Mouse (Mus musculus): ENCODE results near the gene Cryl1. TPM values are rescaled to one million over a fixed set of nuclear protein-coding genes. Genes with fewer than 3 reads are reported as not detected.

Gene Cryl1
- total RNA-seq (2023): 9.5 and 12.7 TPM in 2 replicates

DNA sequence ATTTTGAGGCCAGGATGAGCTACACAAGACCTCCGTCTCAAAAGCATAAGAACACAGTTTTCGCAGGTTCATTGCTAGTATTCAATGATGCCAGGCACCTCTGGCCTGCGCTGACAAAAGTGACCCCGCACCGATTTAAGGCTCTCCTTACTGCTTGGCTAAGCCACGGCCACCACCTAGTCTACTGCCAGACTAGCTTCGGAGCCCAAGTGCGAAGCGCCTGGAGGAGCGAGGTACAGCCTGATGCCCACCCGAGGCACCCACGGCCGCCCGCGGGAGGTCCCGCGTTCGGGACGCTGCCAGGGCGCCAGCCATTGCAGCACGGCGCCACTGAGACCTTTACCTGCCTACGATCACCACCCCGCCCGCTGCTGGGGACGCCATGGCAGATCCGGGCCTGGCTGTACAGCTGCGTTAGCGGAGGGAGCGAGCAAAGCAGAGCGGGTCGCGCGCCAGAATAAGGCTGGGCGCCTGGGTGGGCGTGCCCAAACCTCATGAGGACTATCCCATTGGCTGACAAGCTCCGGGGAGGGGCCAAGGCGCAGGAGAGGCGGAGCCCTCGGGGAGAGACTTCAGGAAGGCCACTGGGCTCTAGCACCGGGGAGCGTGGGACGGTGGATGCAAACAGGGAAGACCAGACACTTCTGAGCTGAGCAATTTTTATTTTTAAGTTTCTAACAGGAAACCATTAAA, at the start of gene Cryl1:
Cryl1 (minus strand) TSS at position 465 of the 693 bp plus-strand sequence.

DNA sequence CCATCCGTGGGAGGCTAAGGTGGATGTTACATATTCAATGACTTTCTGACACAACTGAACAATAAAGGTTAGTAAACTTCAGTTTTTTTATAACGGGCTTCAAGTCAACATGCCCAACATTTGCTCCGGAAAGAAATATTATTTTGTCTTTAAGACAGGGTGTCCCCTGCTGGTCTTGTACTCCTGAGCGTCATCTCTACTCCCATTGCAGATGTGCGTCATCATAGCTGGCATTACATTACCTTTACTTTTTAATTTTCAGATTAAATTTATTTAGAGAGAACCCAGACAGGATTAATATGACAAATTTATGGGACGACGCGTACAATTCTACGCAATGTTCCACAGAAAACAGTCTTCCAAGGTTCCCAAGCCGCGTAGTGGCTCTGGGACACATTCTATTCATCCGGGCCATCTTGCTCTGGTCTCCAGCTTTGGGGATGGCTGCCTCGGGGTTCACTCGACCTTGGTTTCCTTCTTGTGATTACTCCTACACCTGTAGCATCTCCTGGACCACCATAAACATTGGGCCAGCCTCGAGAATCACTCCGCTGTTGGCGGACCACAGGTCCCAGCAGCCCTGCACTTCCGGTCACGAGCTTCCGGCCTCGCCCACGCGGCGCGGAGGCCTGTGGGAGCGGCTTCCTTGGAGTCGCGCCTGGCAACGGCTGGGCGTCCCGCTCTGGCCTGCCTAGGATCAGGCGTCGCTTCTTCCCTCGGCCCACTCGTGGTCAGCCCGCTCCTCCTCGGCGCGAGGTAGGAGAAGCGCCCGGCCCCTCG, 25.3 kb upstream of the Cryl1 start, which contains the start of gene Ift88:
Ift88 (plus strand) TSS at position 631 of the 780 bp plus-strand sequence.

Other genes with a start within 250 kb of the Cryl1 start
- 1.3 and 1.5 TPM in 2 replicates for gene Ift88, start 25.5 kb upstream of the Cryl1 start, total RNA-seq (2023)
- not detected in 2 replicates for gene Il17d, start 126.2 kb upstream of the Cryl1 start, total RNA-seq (2023)
- 5.6 and 5.9 TPM in 2 replicates for gene Eef1akmt1, start 173.1 kb upstream of the Cryl1 start, total RNA-seq (2023)